Mouse (Mus musculus) E14TG2a.4 (cell line): ENCODE data around the gene Olfr453.

Experiments used
- H3K27me3 ChIP-seq: 2 replicates; pipeline ENCODE4 v1.6.1; 2014; ENCODE audit warnings: low read length, control low read depth; ENCODE audit not compliant: insufficient read depth
- H3K36me3 ChIP-seq: 2 replicates; pipeline ENCODE4 v1.6.1; 2014; ENCODE audit warnings: low read length, control low read depth; ENCODE audit not compliant: insufficient read depth
- H3K4me1 ChIP-seq: replicated peaks from 2 replicates; pipeline ENCODE4 v1.6.1; 2014; ENCODE audit warnings: low read depth, low read length, control low read depth
- H3K4me3 ChIP-seq: replicated peaks from 2 replicates; pipeline ENCODE4 v1.5.1; 2014; ENCODE audit warnings: mild to moderate bottlenecking, low read length
- H3K9me3 ChIP-seq: 2 replicates; pipeline ENCODE4 v1.6.1; 2014; ENCODE audit warnings: low read length, control low read depth
- CTCF ChIP-seq: conservative IDR thresholded peaks from 2 replicates; pipeline ENCODE4 v1.5.1; 2014; ENCODE audit warnings: low read length
- NANOG ChIP-seq: IDR thresholded peaks from 2 replicates; pipeline ENCODE4 v1.6.1; 2014; ENCODE audit warnings: borderline replicate concordance, low read length, mixed read lengths
- POU5F1 ChIP-seq: IDR thresholded peaks from 2 replicates; pipeline ENCODE4 v1.6.1; 2014; ENCODE audit warnings: low read length, borderline replicate concordance

Olfr453 gene

DNA sequence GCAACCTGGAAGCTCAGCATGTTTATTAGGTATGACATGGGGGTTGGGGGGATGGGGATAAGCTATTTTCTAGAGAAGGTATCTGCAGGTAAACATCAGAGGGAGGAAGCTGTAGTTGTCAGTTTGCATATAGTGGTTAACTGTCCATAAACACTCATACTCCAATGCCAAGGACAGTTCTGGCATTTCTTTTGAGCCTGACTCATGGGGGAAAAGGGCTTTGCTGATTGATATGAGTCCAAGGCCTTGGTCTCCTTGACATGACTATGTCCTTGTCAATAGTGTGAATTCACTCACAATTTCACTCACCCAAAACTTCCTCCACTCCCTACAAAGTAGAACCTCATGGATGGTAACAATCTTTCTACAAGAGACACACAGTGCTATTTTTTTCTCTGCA is 8.7 kb downstream of the Olfr453 start:
- no peaks in the 10 kb centered on the region for H3K9me3 ChIP-seq
- H3K36me3 ChIP-seq: no peaks in the 10 kb centered on the region
- TF ChIP-seq NANOG (no peak), POU5F1 (no peak), CTCF (no peak)
- H3K4me3 ChIP-seq: no peak overlapping the region
- H3K4me1 ChIP-seq: no peaks in the 10 kb centered on the region
- H3K27me3 ChIP-seq: no peaks in the 10 kb centered on the region; the same call in 1 of the 2 replicates

DNA sequence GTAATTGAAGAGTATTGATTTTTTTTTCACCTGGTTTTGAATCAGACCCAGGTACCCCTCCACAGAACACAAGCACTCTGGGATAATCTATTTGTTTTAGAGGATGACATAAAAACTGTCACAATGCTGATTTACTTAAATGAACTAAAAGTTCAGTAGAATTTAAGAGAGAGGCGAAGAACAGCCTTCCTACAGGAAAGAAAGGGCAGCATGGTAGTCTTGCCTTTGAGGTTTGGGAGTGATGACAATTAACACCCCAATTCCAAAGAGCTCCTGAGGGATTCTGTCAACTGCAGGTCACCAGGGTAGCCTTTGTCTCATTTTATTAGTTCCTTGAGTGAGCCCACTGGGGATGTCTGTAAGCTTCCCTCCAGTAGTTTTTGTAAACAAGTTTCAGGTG is 16.9 kb downstream of the Olfr453 start, which contains the start of gene Olfr38:
TSS of gene Olfr38 (plus strand) at position 301 of the 400 bp plus-strand sequence.
- H3K36me3 ChIP-seq: no peaks in the 10 kb centered on the region
- no peak within 1 kb of the TSS for H3K4me3 ChIP-seq
- H3K9me3 ChIP-seq: no peaks in the 10 kb centered on the region
- no peaks in the 10 kb centered on the region for H3K4me1 ChIP-seq
- H3K27me3 ChIP-seq: no peaks in the 10 kb centered on the region
- TF ChIP-seq POU5F1: no peak
- TF ChIP-seq NANOG: no peak
- TF ChIP-seq CTCF: no peak

DNA sequence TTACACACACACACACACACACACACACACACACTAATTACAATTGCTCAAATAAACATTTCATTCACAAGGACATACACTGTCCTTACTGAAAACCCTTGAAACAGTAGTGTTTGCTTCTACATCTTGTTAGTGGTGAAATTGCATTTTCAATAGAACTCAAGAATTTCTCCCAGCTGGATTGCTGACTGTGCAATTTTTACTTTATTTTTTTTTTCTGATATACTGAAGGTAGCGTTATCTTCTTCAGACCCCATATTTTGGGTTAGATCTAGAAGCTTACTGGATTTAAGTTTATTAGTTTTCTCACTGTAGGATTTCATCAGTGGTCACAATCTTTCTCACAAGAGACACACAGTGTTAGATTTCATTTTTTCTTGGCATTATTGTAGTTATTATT is 37.9 kb downstream of the Olfr453 start:
- H3K36me3 ChIP-seq: no peaks in the 10 kb centered on the region
- no peaks in the 10 kb centered on the region for H3K27me3 ChIP-seq
- H3K4me1 ChIP-seq: no peaks in the 10 kb centered on the region
- no peaks in the 10 kb centered on the region for H3K9me3 ChIP-seq
- TF ChIP-seq NANOG (no peak), POU5F1 (no peak), CTCF (no peak)
- no peak overlapping the region for H3K4me3 ChIP-seq

DNA sequence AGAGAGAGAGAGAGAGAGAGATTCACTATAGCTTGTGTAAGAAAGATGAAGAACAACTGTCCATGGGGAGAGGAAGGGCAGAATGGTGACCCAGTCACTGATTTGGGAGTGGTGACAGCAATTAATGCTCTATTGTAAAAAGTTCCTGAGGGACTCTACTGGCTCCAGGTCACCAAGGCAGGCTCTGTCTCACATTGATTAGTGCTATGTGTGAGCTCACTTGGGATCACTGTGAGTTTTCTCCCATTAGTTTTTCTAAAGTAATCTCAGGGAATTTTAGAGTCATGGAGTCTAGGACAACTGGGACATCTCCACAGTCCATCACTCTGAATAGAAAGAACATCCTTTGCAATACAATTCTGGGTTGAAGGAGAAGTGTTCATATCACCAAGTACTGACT is 45.6 kb downstream of the Olfr453 start, which contains the start of gene Olfr452:
TSS of gene Olfr452 (plus strand) at position 301 of the 400 bp plus-strand sequence.
- Histone ChIP-seq H3K27me3 (peaks cover 4% of the 10 kb centered on the region; the same call in 1 of the 2 replicates), H3K9me3 (no peaks in the 10 kb centered on the region), H3K36me3 (no peaks in the 10 kb centered on the region), H3K4me3 (no peak within 1 kb of the TSS), H3K4me1 (no peaks in the 10 kb centered on the region)
- no peak for TF ChIP-seq POU5F1
- no peak for TF ChIP-seq CTCF
- no peak for TF ChIP-seq NANOG

DNA sequence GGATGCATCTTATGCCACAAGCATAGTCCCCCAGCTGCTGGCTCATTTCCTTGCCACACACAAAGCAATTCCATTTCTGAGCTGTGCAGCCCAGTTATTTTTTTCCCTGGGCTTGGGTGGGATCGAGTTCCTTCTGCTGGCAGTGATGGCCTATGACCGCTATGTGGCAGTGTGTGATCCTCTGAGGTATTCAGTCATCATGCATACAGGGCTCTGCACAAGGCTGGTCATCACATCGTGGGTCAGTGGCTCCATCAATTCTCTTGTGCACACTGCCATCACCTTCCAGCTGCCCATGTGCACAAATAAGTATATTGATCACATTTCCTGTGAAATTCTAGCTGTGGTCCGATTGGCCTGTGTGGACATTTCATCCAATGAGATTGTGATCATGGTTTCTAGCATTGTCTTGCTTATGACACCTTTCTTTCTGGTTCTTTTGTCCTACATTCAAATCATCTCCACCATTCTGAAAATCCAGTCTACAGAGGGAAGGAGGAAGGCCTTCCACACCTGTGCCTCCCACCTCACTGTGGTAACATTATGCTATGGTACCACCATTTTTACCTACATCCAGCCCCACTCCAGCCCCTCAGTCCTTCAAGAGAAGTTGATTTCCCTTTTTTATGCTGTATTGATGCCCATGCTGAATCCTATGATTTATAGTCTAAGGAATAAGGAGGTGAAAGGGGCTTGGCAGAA is 51.2 kb downstream of the Olfr453 start:
- no peak for TF ChIP-seq POU5F1
- TF ChIP-seq CTCF: peak; percentile 18; the same call in 1 of the 2 replicates
- no peak for TF ChIP-seq NANOG
- Histone ChIP-seq H3K27me3 (no peaks in the 10 kb centered on the region), H3K36me3 (no peaks in the 10 kb centered on the region), H3K4me3 (no peak overlapping the region), H3K4me1 (no peaks in the 10 kb centered on the region), H3K9me3 (peaks cover 3% of the 10 kb centered on the region; the same call in 1 of the 2 replicates)

DNA sequence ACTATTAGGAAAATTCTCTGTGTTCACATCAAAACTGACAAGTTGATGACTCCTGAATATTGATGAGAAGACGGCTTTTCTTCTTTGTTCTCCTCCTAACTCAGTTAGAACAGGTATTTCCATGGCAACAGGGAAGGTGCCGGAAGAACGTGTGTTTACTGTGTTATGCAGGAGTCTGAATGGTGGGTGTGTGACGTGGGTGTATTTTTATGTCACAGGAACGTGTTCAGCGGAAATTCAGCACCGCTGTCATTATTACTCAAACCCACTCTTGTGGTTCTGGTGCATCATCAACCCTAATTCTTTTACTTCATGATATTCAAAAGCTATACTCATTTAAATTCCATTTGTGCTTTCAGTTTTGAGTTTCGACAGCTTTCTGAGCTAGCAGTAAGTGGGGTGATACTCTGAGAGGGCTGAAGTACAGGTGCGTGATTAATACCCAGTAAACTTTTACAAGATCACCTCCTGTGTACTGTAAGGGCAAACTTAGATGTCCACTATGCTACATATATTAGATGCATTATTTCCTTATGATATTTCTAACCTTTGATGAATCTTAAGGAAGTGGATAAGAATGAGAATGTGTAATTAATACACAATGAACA is 51.9 kb downstream of the Olfr453 start:
- TF ChIP-seq POU5F1 (no peak), NANOG (no peak), CTCF (no peak)
- H3K36me3 ChIP-seq: no peaks in the 10 kb centered on the region
- no peaks in the 10 kb centered on the region for H3K4me1 ChIP-seq
- H3K27me3 ChIP-seq: no peaks in the 10 kb centered on the region
- no peak overlapping the region for H3K4me3 ChIP-seq
- peaks cover 3% of the 10 kb centered on the region; the same call in 1 of the 2 replicates for H3K9me3 ChIP-seq

DNA sequence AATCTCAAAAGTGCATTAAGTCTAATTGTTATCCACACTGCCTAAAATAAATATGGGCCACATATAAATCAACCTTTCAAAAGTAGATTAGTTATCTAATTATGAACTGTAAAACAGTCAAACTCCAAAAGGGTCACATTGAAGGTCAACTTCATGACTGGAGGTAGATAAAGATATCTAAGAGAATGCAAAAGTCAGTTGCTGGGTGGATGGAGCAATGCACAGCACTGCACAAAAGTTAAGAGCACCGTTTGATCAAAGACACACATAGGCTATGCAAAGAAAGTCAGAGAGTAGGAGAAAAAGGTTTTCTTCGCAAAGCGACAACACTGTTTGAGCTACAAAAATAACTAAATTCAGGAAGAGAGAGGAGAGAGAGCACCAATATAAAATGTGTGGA is 55.8 kb downstream of the Olfr453 start:
- Histone ChIP-seq H3K36me3 (no peaks in the 10 kb centered on the region), H3K27me3 (no peaks in the 10 kb centered on the region), H3K9me3 (peaks cover 3% of the 10 kb centered on the region; the same call in 1 of the 2 replicates), H3K4me1 (no peaks in the 10 kb centered on the region), H3K4me3 (no peak overlapping the region)
- TF ChIP-seq POU5F1 (no peak), NANOG (no peak), CTCF (no peak)
